Mouse (Mus musculus): ENCODE measurements around the gene Rgs9.

DNA sequence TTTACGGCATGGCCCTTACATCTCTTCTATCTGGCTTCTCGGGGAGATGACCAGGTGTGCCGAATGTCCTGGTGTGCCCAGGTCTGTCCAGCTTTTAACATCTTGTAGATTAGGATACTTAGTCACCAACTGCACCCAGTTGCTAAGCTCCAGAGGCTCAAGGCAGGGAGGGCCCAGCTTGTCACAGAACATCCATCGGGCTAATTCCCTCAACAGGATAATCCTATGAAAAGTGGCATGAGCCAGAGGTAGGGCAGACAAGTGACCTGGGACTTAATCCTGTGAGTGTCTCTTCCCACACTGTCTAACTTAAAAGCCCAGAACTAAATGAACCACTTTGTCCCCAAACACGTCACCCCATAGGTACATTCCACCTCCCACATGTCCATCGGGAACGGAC is 898 bp downstream of the Rgs9 start:
- TF ChIP-seq CTCF (IDR thresholded peaks at IDR 0.05; ENCODE audit: borderline replicate concordance, extremely low read depth, insufficient read depth, insufficient read length) (no peak), POLR2A (IDR thresholded peaks at IDR 0.05; ENCODE audit: borderline replicate concordance, extremely low read depth, insufficient read depth, insufficient read length, poor library complexity, severe bottlenecking) (no peak)

All from brain, embryonic 14.5 days (tissue).